In genomic region chr4:151907577-151908343, GRCm38 (mm10) we compare ENCODE assay signal across 9 mouse cellular contexts. TPM values are rescaled to one million over a fixed set of nuclear protein-coding genes. Genes with fewer than 3 reads are reported as not detected.
DNase-seq lines count a peak whose midpoint lies in the region; ATAC-seq lines count a peak whose summit lies in the region.
"Had no signal": no experiment of that assay in that cellular context is flagged by ENCODE, and none has a peak within 500 bp of the region (broad histone marks: within the 10 kb centered on the region; RNA-seq: fewer than 3 reads in every experiment).

No protein-coding gene starts in this region.

- no peak overlapping the region for H3K4me3 ChIP-seq in lung, embryonic 15.5 days
- no peak overlapping the region for H3K4me3 ChIP-seq in heart, embryonic 14.5 days (ENCODE audit: control insufficient read depth in 1 of 2, insufficient read depth in 1 of 2, low read depth in 1 of 2, low read length in 2 of 2)
- H3K4me3 ChIP-seq in liver, embryonic 13.5 days (replicated peaks) = no peak overlapping the region
- H3K4me3 ChIP-seq in kidney, embryonic 14.5 days (ENCODE audit: low read length) = no peak overlapping the region

- H3K9ac ChIP-seq in lung, embryonic 15.5 days = no peak overlapping the region
- no peak overlapping the region for H3K9ac ChIP-seq in heart, embryonic 14.5 days (ENCODE audit: low read length)
- no peak overlapping the region for H3K9ac ChIP-seq in liver, embryonic 13.5 days
- H3K9ac ChIP-seq in kidney, embryonic 14.5 days (ENCODE audit: low read depth, low read length) = no peak overlapping the region

- H3K9me3 ChIP-seq in lung, embryonic 15.5 days = no peaks in the 10 kb centered on the region
- H3K9me3 ChIP-seq in heart, embryonic 14.5 days (ENCODE audit: control insufficient read depth, low read length) = no peaks in the 10 kb centered on the region
- H3K9me3 ChIP-seq in liver, embryonic 13.5 days (replicated peaks) = no peaks in the 10 kb centered on the region
- no peaks in the 10 kb centered on the region for H3K9me3 ChIP-seq in kidney, embryonic 14.5 days (ENCODE audit: control insufficient read depth, low read length)

- peak overlapping the region; percentile 41 for H3K4me2 ChIP-seq in lung, embryonic 15.5 days
- peak overlapping the region; percentile 30; the same call in 1 of the 2 replicates for H3K4me2 ChIP-seq in heart, embryonic 14.5 days (ENCODE audit: low read length)
- H3K4me2 ChIP-seq in liver, embryonic 13.5 days = peak overlapping the region; percentile 25
- H3K4me2 ChIP-seq in kidney, embryonic 14.5 days (replicated peaks; ENCODE audit: low read depth, low read length) = no peak overlapping the region

- H3K27me3 ChIP-seq in lung, embryonic 15.5 days = no peaks in the 10 kb centered on the region; the same call in 1 of the 2 replicates
- H3K27me3 ChIP-seq in heart, embryonic 14.5 days (ENCODE audit: control insufficient read depth, insufficient read depth, low read length) = no peaks in the 10 kb centered on the region
- H3K27me3 ChIP-seq in liver, embryonic 13.5 days = peaks cover 21% of the 10 kb centered on the region; the same call in 1 of the 2 replicates
- H3K27me3 ChIP-seq in kidney, embryonic 14.5 days (ENCODE audit: control insufficient read depth, insufficient read depth, low read length) = no peaks in the 10 kb centered on the region

- H3K4me1 ChIP-seq in lung, embryonic 15.5 days = peaks cover 5% of the 10 kb centered on the region
- peaks cover 16 to 19% of the 10 kb centered on the region in 2 experiments for H3K4me1 ChIP-seq in heart, embryonic 14.5 days (ENCODE audit: control insufficient read depth in 2 of 2, insufficient read depth in 2 of 2, low read length in 2 of 2)
- H3K4me1 ChIP-seq in liver, embryonic 13.5 days (replicated peaks) = peaks cover 12% of the 10 kb centered on the region
- no peaks in the 10 kb centered on the region for H3K4me1 ChIP-seq in kidney, embryonic 14.5 days (ENCODE audit: control insufficient read depth, insufficient read depth, low read length)

- no peak for ATAC-seq in lung, embryonic 15.5 days (ENCODE audit: borderline replicate concordance, extremely low read depth, low FRiP score, low TSS enrichment)
- ATAC-seq in heart, embryonic 14.5 days (ENCODE audit: insufficient number of reproducible peaks, insufficient read depth, low FRiP score, low read depth) = no peak
- ATAC-seq in liver, embryonic 13.5 days (ENCODE audit: low read depth) = peak; percentile 51; the same call in 1 of the 2 replicates
- no peak for ATAC-seq in kidney, embryonic 14.5 days (ENCODE audit: low FRiP score, low TSS enrichment)

- H3K36me3 ChIP-seq in lung, embryonic 15.5 days = no peaks in the 10 kb centered on the region
- no peaks in the 10 kb centered on the region for H3K36me3 ChIP-seq in heart, embryonic 14.5 days (ENCODE audit: control insufficient read depth, insufficient read depth, low read length)
- no peaks in the 10 kb centered on the region for H3K36me3 ChIP-seq in liver, embryonic 13.5 days
- no peaks in the 10 kb centered on the region for H3K36me3 ChIP-seq in kidney, embryonic 14.5 days (ENCODE audit: control insufficient read depth, insufficient read depth, low read length)

- 56% methylated on average over 26 of the region's 26 CpGs for WGBS in lung, embryonic 15.5 days
- WGBS in heart, embryonic 14.5 days = 67% methylated on average over 26 of the region's 26 CpGs
- WGBS in liver, embryonic 13.5 days (ENCODE audit: insufficient replicate concordance) = 60% methylated on average over 26 of the region's 26 CpGs
- WGBS in kidney, embryonic 14.5 days = 60% methylated on average over 26 of the region's 26 CpGs

- H3K27ac ChIP-seq in lung, embryonic 15.5 days = no peak overlapping the region
- H3K27ac ChIP-seq in heart, embryonic 14.5 days (replicated peaks in 1 of 2; ENCODE audit: control insufficient read depth in 1 of 2, insufficient read depth in 1 of 2, low read depth in 2 of 2, low read length in 2 of 2) = no peak overlapping the region
- H3K27ac ChIP-seq in liver, embryonic 13.5 days = no peak overlapping the region
- H3K27ac ChIP-seq in kidney, embryonic 14.5 days (ENCODE audit: low read depth, low read length) = no peak overlapping the region

- DNase-seq in adrenal gland, postnatal 10 days = peak; percentile 25
- no peak for DNase-seq in adrenal gland, adult 8-10 months
- no peak for DNase-seq in lung, postnatal 4 days
- DNase-seq in liver, embryonic 13.5 days = peak; percentile 30
- no peak for DNase-seq in thymus, postnatal 10 days (ENCODE audit: low spot score in 2 of 2)
- DNase-seq: cerebellum, postnatal 14 days had no signal

RNA-seq across cellular contexts. Expression of gene Dnajc11, which starts 25.7 kb away (rescaled TPM):
- total RNA-seq in adrenal gland, postnatal 10 days (2021) = 100 to 1,000 TPM in 1 of 2 experiments, 10 to 100 TPM in 1; 99.3 to 120 TPM
- 100 to 1,000 TPM in 2 of 4 experiments, 10 to 100 TPM in 2; 84.6 to 116 (median 104) TPM for total RNA-seq in adrenal gland, adult 8-10 months (2022)
- 58.9 and 64.4 TPM in 2 replicates for polyA plus RNA-seq in lung, embryonic 15.5 days (2015; fragmentation: Nextera tagmentation; extraction: Ambion mirVana)
- 51.8 and 54.6 TPM in 2 replicates for polyA plus RNA-seq in heart, embryonic 14.5 days (2014; fragmentation: Nextera tagmentation; extraction: Ambion mirVana)
- polyA plus RNA-seq in liver, embryonic 13.5 days (2015; fragmentation: Nextera tagmentation; extraction: Ambion mirVana) = 58.3 and 66.6 TPM in 2 replicates
- polyA plus RNA-seq in kidney, embryonic 14.5 days (2014; fragmentation: Nextera tagmentation; extraction: Ambion mirVana) = 55.0 and 74.5 TPM in 2 replicates

RNA-seq across cellular contexts. Expression of gene Camta1, which starts 46.1 kb away (rescaled TPM):
- 10 to 100 TPM; 46.3 to 50.3 TPM for total RNA-seq in adrenal gland, postnatal 10 days (2021)
- 10 to 100 TPM; 23.6 to 59.6 (median 36.5) TPM for total RNA-seq in adrenal gland, adult 8-10 months (2022)
- polyA plus RNA-seq in lung, embryonic 15.5 days (2015; fragmentation: Nextera tagmentation; extraction: Ambion mirVana) = 78.7 and 86.7 TPM in 2 replicates
- polyA plus RNA-seq in heart, embryonic 14.5 days (2014; fragmentation: Nextera tagmentation; extraction: Ambion mirVana) = 150 and 167 TPM in 2 replicates
- polyA plus RNA-seq in liver, embryonic 13.5 days (2015; fragmentation: Nextera tagmentation; extraction: Ambion mirVana) = 43.6 and 47.8 TPM in 2 replicates
- polyA plus RNA-seq in kidney, embryonic 14.5 days (2014; fragmentation: Nextera tagmentation; extraction: Ambion mirVana) = 107 and 133 TPM in 2 replicates

Comparison
In these comparisons a context has a peak if more than half of its experiments do, and no peak if none do; other contexts are left out.
1. DNase-seq: peak in adrenal gland, postnatal 10 days (single experiment) and liver, embryonic 13.5 days (single experiment); none in adrenal gland, adult 8-10 months (single experiment), lung, postnatal 4 days (0 of 2) and thymus, postnatal 10 days (0 of 2).